Mouse (Mus musculus) liver (tissue): ENCODE data around the gene Dus2.

Source experiments
- DNase-seq: peaks from one replicate; pipeline ENCODE4 v3.0.0-alpha.2; 2020; ENCODE audit warnings: mixed read lengths

Dus2 gene

DNA sequence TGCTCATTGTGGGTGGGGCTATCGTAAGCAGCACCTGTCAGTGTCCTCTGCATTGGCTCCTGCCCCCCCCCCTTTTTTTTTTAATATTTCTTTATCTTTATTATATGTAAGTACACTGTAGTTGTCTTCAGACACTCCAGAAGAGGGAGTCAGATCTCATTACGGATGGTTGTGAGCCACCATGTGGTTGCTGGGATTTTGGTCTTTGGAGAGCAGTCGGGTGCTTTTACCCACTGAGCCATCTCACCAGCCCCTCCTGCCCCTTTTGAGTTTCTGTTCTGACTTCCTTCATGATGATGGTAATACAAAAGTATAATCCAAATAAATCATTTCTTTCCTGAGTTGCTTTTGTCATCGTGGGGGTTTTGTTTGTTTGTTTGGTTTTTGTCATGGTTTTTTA, 111.2 kb downstream of the Dus2 start:
- DNase-seq = no peak
